Mouse (Mus musculus) kidney, postnatal 0 days (tissue): ENCODE measurements at regions not wholly inside any gene's neighbourhood (a gene's known extent, or its start where the extent isn't known, plus 50 kb on each side); places are given as distances from the start of the nearest gene placed in this dataset.

Experiments used
- ATAC-seq: fragments of 200-750 bp; cut with Nextera tagmentation; replicated peaks from 2 replicates; pipeline ENCODE4 v1.8.0; 2017; ENCODE audit warnings: low read depth, moderate number of reproducible peaks, moderate TSS enrichment, moderate library complexity; ENCODE audit not compliant: low FRiP score
- DNase-seq: peaks from one replicate; pipeline ENCODE4 v3.0.0-alpha.2; 2016; ENCODE audit warnings: low spot score
- H3K27ac ChIP-seq: fragments of 300-500 bp; sonication (generic); 2 replicates; pipeline ENCODE4 v1.5.1; 2014; ENCODE audit warnings: mild to moderate bottlenecking
- H3K27me3 ChIP-seq: fragments of 300-500 bp; sonication (generic); 2 replicates; pipeline ENCODE4 v1.6.1; 2014; ENCODE audit warnings: low read length, mixed read lengths; ENCODE audit not compliant: insufficient read depth
- H3K36me3 ChIP-seq: fragments of 300-500 bp; sonication (generic); 2 replicates; pipeline ENCODE4 v1.6.1; 2014; ENCODE audit warnings: low read length, mixed read lengths; ENCODE audit not compliant: insufficient read depth
- H3K4me1 ChIP-seq: fragments of 300-500 bp; sonication (generic); replicated peaks from 2 replicates; pipeline ENCODE4 v1.6.1; 2014; ENCODE audit warnings: antibody characterized with exemption, low read length, mixed read lengths; ENCODE audit not compliant: insufficient read depth
- H3K4me2 ChIP-seq: fragments of 300-500 bp; sonication (generic); 2 replicates; pipeline ENCODE4 v1.6.1; 2014; ENCODE audit warnings: mild to moderate bottlenecking, low read length, moderate library complexity, mixed read lengths
- H3K4me3 ChIP-seq: fragments of 300-500 bp; sonication (generic); replicated peaks from 2 replicates; pipeline ENCODE4 v1.5.1; 2014; ENCODE audit warnings: low read depth, low read length
- H3K9ac ChIP-seq: fragments of 300-500 bp; sonication (generic); 2 replicates; pipeline ENCODE4 v1.6.1; 2014; ENCODE audit warnings: low read depth, low read length
- H3K9me3 ChIP-seq: fragments of 300-500 bp; sonication (generic); replicated peaks from 2 replicates; pipeline ENCODE4 v1.6.1; 2016; ENCODE audit warnings: low read length, inconsistent platforms, mixed read lengths
- CTCF ChIP-seq: IDR thresholded peaks from 2 replicates; pipeline ENCODE4 v1.5.1; 2016; ENCODE audit warnings: antibody characterized with exemption, low read depth, mild to moderate bottlenecking, moderate library complexity
- WGBS: fragments of 180-500 bp; shearing (Covaris S2); extraction: QIAGEN DNeasy Blood & Tissue Kit; methylation state at CpG from one replicate; pipeline ENCODE4 v1.1.7; 2014; 5-methylcytosine and 5-hydroxymethylcytosine counted together

GRCm38 (mm10) chr11:18395631-18396030 lies 442.0 kb upstream of the Etaa1 start:
- no peak overlapping the region for H3K4me2 ChIP-seq
- H3K27me3 ChIP-seq: no peaks in the 10 kb centered on the region
- no peak overlapping the region for H3K27ac ChIP-seq
- TF ChIP-seq CTCF: no peak
- H3K36me3 ChIP-seq: no peaks in the 10 kb centered on the region
- no peak overlapping the region for H3K4me3 ChIP-seq
- H3K9me3 ChIP-seq: no peaks in the 10 kb centered on the region
- no peak overlapping the region for H3K9ac ChIP-seq
- ATAC-seq: no peak
- DNase-seq: no peak
- WGBS: 56% methylated on average over 4 of the region's 4 CpGs
- H3K4me1 ChIP-seq: no peaks in the 10 kb centered on the region

- WGBS: 55% methylated on average over 6 of the region's 6 CpGs
- DNase-seq (peak; percentile 63), ATAC-seq (no peak)
Observed at GRCm38 (mm10) chr11:18372813-18373332, 419.2 kb upstream of the Etaa1 start.

GRCm38 (mm10) chr11:18371304-18371703 lies 417.6 kb upstream of the Etaa1 start:
- H3K4me2 ChIP-seq: no peak overlapping the region
- DNase-seq (no peak), ATAC-seq (no peak)
- no peaks in the 10 kb centered on the region for H3K36me3 ChIP-seq
- H3K4me1 ChIP-seq: no peaks in the 10 kb centered on the region
- WGBS: 37% methylated on average over 3 of the region's 3 CpGs
- no peak for TF ChIP-seq CTCF
- no peak overlapping the region for H3K27ac ChIP-seq
- no peak overlapping the region for H3K9ac ChIP-seq
- no peaks in the 10 kb centered on the region for H3K9me3 ChIP-seq
- no peak overlapping the region for H3K4me3 ChIP-seq
- H3K27me3 ChIP-seq: no peaks in the 10 kb centered on the region

More at GRCm38 (mm10) chr11:18372813-18373332, 419.2 kb upstream of the Etaa1 start:
- no peak overlapping the region for H3K9ac ChIP-seq
- H3K27ac ChIP-seq: no peak overlapping the region
- H3K4me3 ChIP-seq: no peak overlapping the region
- no peak for TF ChIP-seq CTCF
- H3K27me3 ChIP-seq: no peaks in the 10 kb centered on the region
- H3K9me3 ChIP-seq: no peaks in the 10 kb centered on the region
- H3K4me2 ChIP-seq: no peak overlapping the region
- no peaks in the 10 kb centered on the region for H3K36me3 ChIP-seq
- H3K4me1 ChIP-seq: no peaks in the 10 kb centered on the region

- Histone ChIP-seq H3K9ac (no peak overlapping the region), H3K27me3 (no peaks in the 10 kb centered on the region), H3K36me3 (no peaks in the 10 kb centered on the region), H3K27ac (no peak overlapping the region), H3K9me3 (no peaks in the 10 kb centered on the region), H3K4me2 (no peak overlapping the region), H3K4me1 (no peaks in the 10 kb centered on the region), H3K4me3 (no peak overlapping the region)
- peak; percentile 49 for TF ChIP-seq CTCF
- DNase-seq (no peak), ATAC-seq (no peak)
- 27% methylated on average over 3 of the region's 3 CpGs for WGBS
Observed at GRCm38 (mm10) chr11:18370861-18371260, 417.2 kb upstream of the Etaa1 start.

GRCm38 (mm10) chr11:18354866-18355265 lies 401.2 kb upstream of the Etaa1 start:
- no peak overlapping the region for H3K4me2 ChIP-seq
- no peaks in the 10 kb centered on the region for H3K36me3 ChIP-seq
- WGBS: 69% methylated on average over 3 of the region's 3 CpGs
- no peak overlapping the region for H3K4me3 ChIP-seq
- no peak for DNase-seq
- no peaks in the 10 kb centered on the region for H3K27me3 ChIP-seq
- no peak for TF ChIP-seq CTCF
- H3K9me3 ChIP-seq: no peaks in the 10 kb centered on the region
- no peak for ATAC-seq
- H3K9ac ChIP-seq: no peak overlapping the region
- no peaks in the 10 kb centered on the region for H3K4me1 ChIP-seq
- no peak overlapping the region for H3K27ac ChIP-seq

GRCm38 (mm10) chr11:18354156-18354555 lies 400.5 kb upstream of the Etaa1 start:
- H3K9me3 ChIP-seq: no peaks in the 10 kb centered on the region
- no peaks in the 10 kb centered on the region for H3K27me3 ChIP-seq
- DNase-seq (peak; percentile 33), ATAC-seq (no peak)
- TF ChIP-seq CTCF: no peak
- 59% methylated on average over 4 of the region's 4 CpGs for WGBS
- H3K4me1 ChIP-seq: no peaks in the 10 kb centered on the region
- no peak overlapping the region for H3K4me2 ChIP-seq
- no peak overlapping the region for H3K4me3 ChIP-seq
- no peak overlapping the region for H3K27ac ChIP-seq
- no peaks in the 10 kb centered on the region for H3K36me3 ChIP-seq
- H3K9ac ChIP-seq: no peak overlapping the region

GRCm38 (mm10) chr11:18347841-18348240 lies 394.2 kb upstream of the Etaa1 start:
- TF ChIP-seq CTCF: no peak
- Histone ChIP-seq H3K4me2 (no peak overlapping the region), H3K9me3 (no peaks in the 10 kb centered on the region), H3K9ac (no peak overlapping the region), H3K27ac (no peak overlapping the region), H3K27me3 (no peaks in the 10 kb centered on the region), H3K4me1 (no peaks in the 10 kb centered on the region), H3K4me3 (no peak overlapping the region), H3K36me3 (no peaks in the 10 kb centered on the region)
- WGBS: 58% methylated on average over 3 of the region's 3 CpGs
- DNase-seq (no peak), ATAC-seq (no peak)
